Mouse (Mus musculus) intestine, embryonic 16.5 days (tissue): ENCODE measurements around the gene Sec63. TPM values are rescaled to one million over a fixed set of nuclear protein-coding genes. Genes with fewer than 3 reads are reported as not detected.

Source experiments
- ATAC-seq: fragments of 200-750 bp; cut with Nextera tagmentation; 2 replicates; pipeline ENCODE4 v1.8.0; 2017; ENCODE audit warnings: moderate TSS enrichment, moderate library complexity
- H3K27ac ChIP-seq: fragments of 300-500 bp; sonication (generic); 2 replicates; pipeline ENCODE4 v1.5.1; 2014; ENCODE audit warnings: mild to moderate bottlenecking, low read length
- H3K27me3 ChIP-seq: fragments of 300-500 bp; sonication (generic); replicated peaks from 2 replicates; pipeline ENCODE4 v1.6.1; 2014; ENCODE audit warnings: low read length, control low read depth, mixed read lengths; ENCODE audit not compliant: control insufficient read depth, insufficient read depth
- H3K36me3 ChIP-seq: fragments of 300-500 bp; sonication (generic); 2 replicates; pipeline ENCODE4 v1.6.1; 2014; ENCODE audit warnings: low read length, control low read depth; ENCODE audit not compliant: control insufficient read depth, insufficient read depth
- H3K4me1 ChIP-seq: fragments of 300-500 bp; sonication (generic); 2 replicates; pipeline ENCODE4 v1.6.1; 2014; ENCODE audit warnings: low read length, control low read depth, mixed read lengths; ENCODE audit not compliant: control insufficient read depth, insufficient read depth
- H3K4me2 ChIP-seq: fragments of 300-500 bp; sonication (generic); 2 replicates; pipeline ENCODE4 v1.6.1; 2014; ENCODE audit warnings: low read depth, low read length, control low read depth
- H3K4me3 ChIP-seq: fragments of 300-500 bp; sonication (generic); 2 replicates; pipeline ENCODE4 v1.5.1; 2014; ENCODE audit warnings: mild to moderate bottlenecking, low read length
- H3K9ac ChIP-seq: fragments of 300-500 bp; sonication (generic); 2 replicates; pipeline ENCODE4 v1.6.1; 2014; ENCODE audit warnings: low read depth, low read length
- H3K9me3 ChIP-seq: fragments of 300-500 bp; sonication (generic); 2 replicates; pipeline ENCODE4 v1.6.1; 2016; ENCODE audit warnings: low read length, control low read depth; ENCODE audit not compliant: control insufficient read depth
- WGBS: fragments of 180-500 bp; shearing (Covaris S2); extraction: QIAGEN DNeasy Blood & Tissue Kit; methylation state at CpG from one replicate; pipeline ENCODE4 v1.1.7; 2014; 5-methylcytosine and 5-hydroxymethylcytosine counted together
- polyA plus RNA-seq: library from polyadenylated mRNA; unstranded; fragments of >200 nt; fragmentation: Nextera tagmentation; extraction: Ambion mirVana; gene quantifications from 2 replicates; pipeline ENCODE4 v1.2.1, GENCODE M21; 2015

Gene Sec63
- polyA plus RNA-seq, result 22.3 and 25.9 TPM in 2 replicates

DNA sequence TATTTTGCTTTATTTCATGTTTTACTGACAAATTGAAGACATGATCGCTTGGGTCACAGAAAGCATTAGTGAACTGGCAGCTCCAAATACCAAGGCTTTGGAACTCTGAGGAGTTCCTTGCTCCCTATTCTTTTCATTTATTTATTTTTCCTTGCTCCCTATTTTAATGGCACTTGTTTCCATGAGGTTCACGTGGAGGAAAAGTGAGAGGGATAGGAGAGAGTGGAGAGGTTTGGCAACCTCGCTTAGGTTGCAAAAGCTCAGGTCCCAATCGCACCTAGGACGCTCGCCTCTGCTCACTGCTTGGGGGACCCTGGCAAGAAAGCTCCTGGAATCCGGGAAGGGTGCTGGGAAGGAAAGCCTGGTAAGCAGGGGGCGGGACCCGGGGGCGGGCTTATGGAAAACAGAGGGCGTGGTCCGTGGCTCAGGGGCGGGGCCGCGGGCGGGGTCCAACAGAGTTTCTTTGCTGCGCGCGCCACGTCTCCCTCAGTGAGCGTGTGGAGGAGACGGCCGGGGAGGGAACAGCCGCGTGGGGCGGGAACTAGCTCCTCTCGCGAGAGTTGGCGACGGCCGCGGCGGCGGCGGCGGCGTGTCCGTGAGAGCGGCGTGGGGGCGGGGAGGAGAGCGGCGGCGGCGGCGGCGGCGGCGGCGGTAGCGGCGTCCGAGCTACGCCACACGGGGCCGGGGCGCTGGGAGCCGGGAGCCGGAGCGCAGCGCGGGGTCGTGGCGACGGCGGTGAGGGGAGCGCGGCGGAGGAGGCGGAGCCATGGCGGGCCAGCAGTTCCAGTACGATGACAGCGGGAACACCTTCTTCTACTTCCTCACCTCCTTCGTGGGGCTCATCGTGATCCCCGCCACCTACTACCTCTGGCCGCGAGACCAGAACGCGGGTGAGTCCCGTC lies at the start of gene Sec63:
Gene Sec63, plus strand, starts transcription at position 498 of the 902 bp plus-strand sequence.
- peak within 1 kb of the TSS; percentile 78 for H3K4me3 ChIP-seq
- peak within 1 kb of the TSS; percentile 70 for H3K4me2 ChIP-seq
- ATAC-seq, result peak; percentile 96
- no peaks in the 10 kb centered on the region for H3K27me3 ChIP-seq
- peak within 1 kb of the TSS; percentile 91 for H3K27ac ChIP-seq
- no peaks in the 10 kb centered on the region for H3K9me3 ChIP-seq
- peak within 1 kb of the TSS; percentile 86 for H3K9ac ChIP-seq
- no peaks in the 10 kb centered on the region for H3K36me3 ChIP-seq
- WGBS, result under 1% methylated on average over 59 of the region's 81 CpGs
- H3K4me1 ChIP-seq, result peaks cover 22% of the 10 kb centered on the region

DNA sequence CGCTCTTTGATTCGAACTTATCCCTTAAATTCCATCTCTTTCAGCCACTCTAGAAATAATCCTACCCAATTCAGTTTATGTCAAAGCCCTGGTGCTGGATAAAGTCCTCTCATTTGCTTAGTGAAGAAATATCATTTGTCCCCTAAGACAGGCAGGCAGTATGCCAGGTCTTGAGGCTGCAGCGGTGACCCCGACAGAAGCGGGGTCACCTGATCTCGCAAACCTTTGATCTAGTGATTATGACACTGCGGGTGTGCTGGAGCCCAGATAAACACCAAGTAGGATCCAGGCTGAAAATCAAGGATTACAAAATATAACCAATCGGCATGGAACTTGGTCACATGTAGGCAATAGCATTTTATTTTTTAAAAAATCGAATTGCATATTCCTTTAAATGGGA lies 46.6 kb upstream of the Sec63 start:
- H3K27me3 ChIP-seq, result no peaks in the 10 kb centered on the region
- H3K9ac ChIP-seq, result no peak overlapping the region
- peaks cover 6% of the 10 kb centered on the region; the same call in 1 of the 2 replicates for H3K4me1 ChIP-seq
- peak overlapping the region; percentile 59 for H3K27ac ChIP-seq
- H3K4me2 ChIP-seq, result peak overlapping the region; percentile 53
- WGBS, result 15% methylated on average over 9 of the region's 9 CpGs
- peak; percentile 73 for ATAC-seq
- no peaks in the 10 kb centered on the region for H3K36me3 ChIP-seq
- no peaks in the 10 kb centered on the region for H3K9me3 ChIP-seq
- H3K4me3 ChIP-seq, result no peak overlapping the region; the same call in 1 of the 2 replicates

DNA sequence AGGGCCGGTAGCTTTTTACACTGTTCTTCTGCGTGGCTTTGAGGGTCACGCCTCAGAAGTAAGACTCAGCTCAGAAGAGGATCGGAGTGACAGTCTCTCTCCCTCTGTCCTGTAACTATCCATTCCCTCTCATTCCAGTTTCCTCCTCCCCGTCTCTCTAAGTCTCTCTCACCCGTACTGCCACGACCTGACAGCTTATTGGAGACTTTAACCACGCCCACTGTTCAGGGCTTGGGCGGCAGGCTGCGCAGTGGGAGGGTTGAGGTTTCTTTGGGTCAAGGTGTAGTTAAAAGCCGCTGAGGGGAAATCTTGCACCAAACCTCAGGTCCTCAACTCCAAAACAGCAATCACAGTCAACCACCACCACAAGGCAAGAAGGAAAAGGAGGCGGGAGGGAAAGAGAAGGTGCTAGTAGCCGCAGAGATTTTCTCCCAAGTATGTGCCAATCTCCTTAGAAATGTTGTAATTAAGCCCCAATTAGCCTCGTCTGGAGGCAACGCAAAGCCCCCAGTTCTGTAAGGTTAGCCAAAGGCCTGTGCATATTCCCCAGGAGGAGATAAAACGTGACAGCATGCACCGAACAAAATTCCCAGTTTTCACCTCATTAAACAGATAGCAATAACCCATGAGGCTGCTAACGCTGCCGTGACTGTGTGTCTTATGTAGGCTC lies 45.8 kb upstream of the Sec63 start:
- Histone ChIP-seq H3K36me3 (no peaks in the 10 kb centered on the region), H3K27ac (peak overlapping the region; percentile 87), H3K9ac (peak overlapping the region; percentile 47), H3K4me3 (peak overlapping the region; percentile 29), H3K9me3 (no peaks in the 10 kb centered on the region), H3K4me2 (peak overlapping the region; percentile 53), H3K27me3 (no peaks in the 10 kb centered on the region), H3K4me1 (peaks cover 6% of the 10 kb centered on the region; the same call in 1 of the 2 replicates)
- ATAC-seq, result peak; percentile 88
- 14% methylated on average over 19 of the region's 19 CpGs for WGBS

DNA sequence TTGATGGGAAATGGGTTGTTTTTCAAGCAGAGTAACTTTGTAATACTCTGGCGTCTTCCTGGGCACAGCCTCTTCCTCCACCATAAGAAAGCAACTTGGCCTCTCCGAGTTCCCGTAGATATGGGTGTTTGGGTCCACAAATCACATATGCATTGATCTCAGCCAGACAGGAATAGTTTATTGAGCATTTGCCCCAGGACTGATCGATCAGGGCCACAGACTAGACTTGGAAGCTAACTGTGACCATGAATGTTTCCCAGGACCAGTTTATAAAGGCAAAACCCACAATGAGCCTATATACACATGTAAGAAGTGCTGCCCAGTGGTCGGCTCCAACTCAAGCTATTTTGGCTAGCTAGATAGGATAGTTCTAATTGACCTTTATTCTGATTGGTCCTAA lies 39.2 kb upstream of the Sec63 start:
- WGBS, result 88% methylated on average over 5 of the region's 5 CpGs
- no peak for ATAC-seq
- no peaks in the 10 kb centered on the region for H3K27me3 ChIP-seq
- peaks cover 3% of the 10 kb centered on the region; the same call in 1 of the 2 replicates for H3K4me1 ChIP-seq
- H3K36me3 ChIP-seq, result no peaks in the 10 kb centered on the region
- H3K4me2 ChIP-seq, result no peak overlapping the region
- no peak overlapping the region for H3K4me3 ChIP-seq
- no peak overlapping the region for H3K9ac ChIP-seq
- no peak overlapping the region for H3K27ac ChIP-seq
- no peaks in the 10 kb centered on the region for H3K9me3 ChIP-seq

DNA sequence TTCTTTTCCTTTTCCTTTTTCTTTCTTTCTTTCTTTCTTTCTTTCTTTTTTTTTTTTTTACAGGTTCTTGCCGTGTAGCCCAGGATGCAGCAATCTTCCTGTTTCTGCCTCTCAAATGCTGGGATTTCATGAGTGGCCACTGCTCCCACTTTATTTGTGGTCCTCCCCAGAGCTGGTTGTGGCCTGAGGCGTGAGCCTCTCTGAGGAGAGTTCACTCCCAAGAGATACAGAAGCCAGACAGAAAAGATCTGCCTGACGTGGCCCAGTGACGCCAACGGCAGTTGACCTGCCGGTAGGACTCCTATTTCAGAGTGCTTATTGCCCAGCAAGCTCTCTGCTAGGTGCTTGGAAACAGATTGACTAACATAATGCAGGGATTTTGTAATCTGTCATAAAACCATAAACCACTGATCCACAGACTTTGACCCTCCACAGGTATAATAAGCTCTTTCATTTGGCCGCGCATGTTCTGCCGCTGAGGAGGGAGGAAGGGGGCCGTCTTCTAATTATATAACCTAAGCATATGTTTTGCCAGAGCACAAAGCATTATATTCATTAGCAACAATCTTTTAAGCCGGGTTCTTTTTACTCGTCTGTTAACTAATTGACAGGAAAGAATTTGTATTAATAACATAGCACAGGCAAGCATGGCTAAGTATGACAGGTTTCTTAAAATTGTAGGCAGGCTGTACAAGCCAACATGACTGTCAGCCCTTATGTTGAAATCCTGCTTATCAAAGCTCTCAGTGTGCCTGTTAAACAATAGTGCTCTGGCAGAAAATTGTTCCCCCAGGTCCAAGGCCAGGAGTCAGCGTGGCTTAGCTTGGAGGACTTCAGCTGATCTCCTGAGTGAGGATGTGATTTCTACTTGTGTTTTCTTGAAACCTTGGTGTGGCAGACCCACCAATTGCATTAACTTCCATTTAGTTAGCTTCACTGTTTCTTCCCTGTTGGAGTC lies 37.7 kb upstream of the Sec63 start:
- peak overlapping the region; percentile 86 for H3K27ac ChIP-seq
- H3K4me1 ChIP-seq, result peaks cover 3% of the 10 kb centered on the region; the same call in 1 of the 2 replicates
- H3K9me3 ChIP-seq, result no peaks in the 10 kb centered on the region
- H3K4me3 ChIP-seq, result no peak overlapping the region
- no peak overlapping the region; the same call in 1 of the 2 replicates for H3K4me2 ChIP-seq
- no peaks in the 10 kb centered on the region for H3K27me3 ChIP-seq
- peak; percentile 96 for ATAC-seq
- 51% methylated on average over 13 of the region's 13 CpGs for WGBS
- no peak overlapping the region for H3K9ac ChIP-seq
- no peaks in the 10 kb centered on the region for H3K36me3 ChIP-seq

DNA sequence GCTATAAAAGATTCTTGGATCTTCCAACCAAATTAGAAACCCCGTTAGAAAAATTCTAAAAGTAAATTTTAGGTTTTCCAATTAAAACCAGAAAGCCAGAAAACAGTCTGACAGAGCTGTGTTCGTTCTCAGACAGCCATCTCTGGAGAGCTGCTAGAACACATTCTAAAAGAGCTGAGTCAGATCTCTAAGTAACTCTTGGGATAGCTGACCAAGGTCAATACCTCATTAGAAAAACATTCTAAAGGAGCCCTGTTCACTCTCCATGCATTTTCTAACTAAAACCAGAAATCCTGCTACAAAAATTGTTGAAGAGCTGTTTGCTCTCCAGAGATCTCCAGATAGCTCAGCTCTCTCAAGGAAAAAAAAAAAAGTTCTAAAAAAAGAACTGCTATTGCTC lies 31.7 kb upstream of the Sec63 start:
- H3K27me3 ChIP-seq, result no peaks in the 10 kb centered on the region
- ATAC-seq, result no peak
- no peaks in the 10 kb centered on the region for H3K9me3 ChIP-seq
- no peak overlapping the region for H3K9ac ChIP-seq
- H3K4me3 ChIP-seq, result no peak overlapping the region
- H3K27ac ChIP-seq, result no peak overlapping the region
- WGBS, result 68% methylated on average over 2 of the region's 2 CpGs
- no peaks in the 10 kb centered on the region for H3K4me1 ChIP-seq
- no peak overlapping the region for H3K4me2 ChIP-seq
- H3K36me3 ChIP-seq, result no peaks in the 10 kb centered on the region

DNA sequence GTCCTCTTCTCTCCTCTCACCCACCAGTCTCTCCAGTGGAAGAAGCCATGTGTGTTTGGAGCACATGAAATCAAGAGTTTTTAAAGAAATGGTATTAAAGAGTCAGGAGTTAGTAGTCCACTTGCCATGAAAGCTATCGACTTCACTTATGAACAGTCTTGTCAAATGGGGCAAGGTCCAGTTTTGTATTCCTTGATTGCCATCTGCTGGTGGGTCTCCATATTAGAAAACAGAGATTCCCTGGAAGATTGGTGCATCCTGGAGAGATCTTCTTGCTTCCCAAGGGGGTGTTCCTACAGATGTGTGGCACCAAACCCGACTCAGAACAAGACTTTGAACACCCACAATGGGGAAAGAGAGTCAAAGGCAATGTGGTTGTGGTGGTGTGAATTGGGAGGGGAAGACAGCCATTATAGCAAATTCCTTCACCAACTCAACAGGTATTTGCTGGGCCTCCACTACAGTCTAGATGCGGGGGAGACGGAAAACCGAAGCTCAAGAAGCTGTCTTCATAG lies 26.7 kb upstream of the Sec63 start:
- no peak for ATAC-seq
- H3K9ac ChIP-seq, result no peak overlapping the region
- H3K4me2 ChIP-seq, result no peak overlapping the region
- no peaks in the 10 kb centered on the region for H3K4me1 ChIP-seq
- H3K4me3 ChIP-seq, result no peak overlapping the region
- no peaks in the 10 kb centered on the region for H3K36me3 ChIP-seq
- WGBS, result 60% methylated on average over 5 of the region's 5 CpGs
- no peak overlapping the region for H3K27ac ChIP-seq
- no peaks in the 10 kb centered on the region for H3K9me3 ChIP-seq
- H3K27me3 ChIP-seq, result no peaks in the 10 kb centered on the region

DNA sequence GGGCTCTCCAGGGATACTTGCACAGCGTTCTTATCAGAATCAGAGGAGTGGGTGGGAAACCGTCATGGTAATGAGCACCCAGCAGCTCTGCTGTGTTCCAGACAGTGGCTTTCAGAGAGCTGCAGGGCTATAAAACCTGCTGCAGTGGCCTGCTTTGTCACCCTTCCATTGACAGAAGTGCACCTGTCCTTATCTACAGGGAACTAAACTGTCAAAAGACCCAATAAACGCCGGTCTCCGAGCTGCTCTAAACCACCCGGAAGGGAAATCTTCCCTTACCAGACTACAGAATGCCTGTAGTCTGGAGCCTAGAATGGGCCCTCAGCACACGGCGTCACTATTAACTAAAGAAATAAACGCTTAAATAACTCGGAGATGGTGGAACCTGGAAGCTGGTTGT lies 9.5 kb upstream of the Sec63 start:
- Histone ChIP-seq H3K27me3 (no peaks in the 10 kb centered on the region), H3K9me3 (no peaks in the 10 kb centered on the region), H3K4me1 (no peaks in the 10 kb centered on the region), H3K4me2 (no peak overlapping the region), H3K9ac (no peak overlapping the region), H3K36me3 (no peaks in the 10 kb centered on the region), H3K4me3 (no peak overlapping the region), H3K27ac (no peak overlapping the region)
- peak; percentile 92 for ATAC-seq
- WGBS, result 34% methylated on average over 10 of the region's 10 CpGs
